Mouse (Mus musculus) A20 (cell line): ENCODE measurements around the gene Rasa4.
"Not testable (repeated sequence)": the region's sequence is repeated elsewhere in the genome, so short reads cannot be mapped to it uniquely, and the experiment has no call there.

Experiments
- DNase-seq: peaks from one replicate; pipeline ENCODE4 v3.0.0-alpha.2; 2011; ENCODE audit warnings: low read depth, low spot score

Rasa4 gene

GRCm38 (mm10) chr5:136066404-136067148, 17.1 kb upstream of the Rasa4 start:
- DNase-seq: not testable (repeated sequence)

- DNase-seq: no peak
These were observed 14.3 kb upstream of the Rasa4 start for GRCm38 (mm10) chr5:136069411-136069810.

- no peak for DNase-seq
These were observed 10.7 kb upstream of the Rasa4 start for GRCm38 (mm10) chr5:136073051-136073450.

- DNase-seq: peak; percentile 33
These were observed 10.2 kb upstream of the Rasa4 start for GRCm38 (mm10) chr5:136073526-136073925.

- no peak for DNase-seq
These were observed 8.6 kb upstream of the Rasa4 start for GRCm38 (mm10) chr5:136075076-136075475.

GRCm38 (mm10) chr5:136076284-136076683, 7.4 kb upstream of the Rasa4 start:
- no peak for DNase-seq

- no peak for DNase-seq
These were observed 6.6 kb upstream of the Rasa4 start for GRCm38 (mm10) chr5:136077001-136077550.

- no peak for DNase-seq
These were observed 5.6 kb upstream of the Rasa4 start for GRCm38 (mm10) chr5:136078136-136078535.

- DNase-seq: peak; percentile 47
These were observed 1.4 kb upstream of the Rasa4 start for GRCm38 (mm10) chr5:136082345-136082744.

GRCm38 (mm10) chr5:136084144-136084881, 597 bp downstream of the Rasa4 start:
- DNase-seq: no peak

- DNase-seq: no peak
These were observed 1.4 kb downstream of the Rasa4 start for GRCm38 (mm10) chr5:136084891-136085651.

GRCm38 (mm10) chr5:136086290-136086689, 2.6 kb downstream of the Rasa4 start:
- no peak for DNase-seq

GRCm38 (mm10) chr5:136088821-136089575, 5.3 kb downstream of the Rasa4 start:
- DNase-seq: no peak

GRCm38 (mm10) chr5:136091927-136092326, 8.2 kb downstream of the Rasa4 start:
- no peak for DNase-seq

GRCm38 (mm10) chr5:136094249-136095010, 10.7 kb downstream of the Rasa4 start:
- DNase-seq: no peak

GRCm38 (mm10) chr5:136095089-136095488, 11.4 kb downstream of the Rasa4 start:
- DNase-seq: no peak

GRCm38 (mm10) chr5:136098536-136098935, 14.8 kb downstream of the Rasa4 start:
- DNase-seq: no peak

- DNase-seq: peak; percentile 92
These were observed 18.5 kb downstream of the Rasa4 start for GRCm38 (mm10) chr5:136102099-136102820.

- peak; percentile 65 for DNase-seq
These were observed 20.8 kb downstream of the Rasa4 start for GRCm38 (mm10) chr5:136104511-136104910.

- no peak for DNase-seq
These were observed 24.8 kb downstream of the Rasa4 start for GRCm38 (mm10) chr5:136108486-136108885.
